Mouse (Mus musculus) G1E (cell line): ENCODE data around the gene Ccdc115.

Experiments used
- CTCF ChIP-seq: IDR thresholded peaks from 2 replicates; pipeline ENCODE4 v1.5.1; 2012; ENCODE audit warnings: low read depth, low read length, inconsistent platforms, mixed read lengths
- GATA1 ChIP-seq: IDR thresholded peaks from 2 replicates; pipeline ENCODE4 v1.6.1; 2012; ENCODE audit warnings: borderline replicate concordance, low read length, inconsistent platforms, mixed read lengths
- POLR2AphosphoS5 ChIP-seq: IDR thresholded peaks from 2 replicates; pipeline ENCODE4 v1.6.1; 2012; ENCODE audit warnings: low read depth, low read length, inconsistent platforms; ENCODE audit not compliant: insufficient replicate concordance
- TAL1 ChIP-seq: conservative IDR thresholded peaks from 2 replicates; pipeline ENCODE4 v1.6.1; 2012; ENCODE audit warnings: low read depth, low read length, inconsistent platforms, mixed read lengths

GRCm38 (mm10) chr1:34389234-34389891, 50.1 kb downstream of the Ccdc115 start:
- TF ChIP-seq CTCF: no peak
- no peak for TF ChIP-seq TAL1
- TF ChIP-seq POLR2AphosphoS5: no peak
- no peak for TF ChIP-seq GATA1
